Comparison of ENCODE assay signal across 16 mouse cellular contexts in the genomic region with DNA sequence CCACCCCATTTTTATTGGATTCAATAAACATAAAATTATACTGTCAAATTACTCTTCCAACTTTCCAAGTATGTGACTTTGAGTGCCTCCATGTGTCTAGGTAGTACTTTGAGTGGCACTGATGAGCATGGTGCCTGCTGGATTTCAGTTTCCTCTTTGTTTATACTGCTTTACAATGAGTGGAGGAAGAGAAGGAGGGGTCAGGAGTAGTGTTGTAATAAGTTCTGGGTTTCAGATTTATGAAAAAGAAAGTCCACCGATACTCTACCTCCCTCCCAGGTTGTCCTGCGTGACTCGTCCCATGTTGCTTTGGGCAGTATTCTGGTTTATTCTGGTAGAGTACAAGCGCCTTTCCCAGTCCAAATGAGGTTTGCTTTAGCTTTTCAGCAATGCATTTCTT. TPM values are rescaled to one million over a fixed set of nuclear protein-coding genes. Genes with fewer than 3 reads are reported as not detected.
A peak's percentile ranks its signal among the peaks of the same experiment; 100 is the strongest.
DNase-seq lines count a peak whose midpoint lies in the region; ATAC-seq and TF ChIP-seq lines count a peak whose summit lies in the region.
"Had no signal": no experiment of that assay in that cellular context is flagged by ENCODE, and none has a peak within 500 bp of the region (broad histone marks: within the 10 kb centered on the region; RNA-seq: fewer than 3 reads in every experiment).

No protein-coding gene starts in this region.

- H3K9ac ChIP-seq in forebrain, embryonic 13.5 days: no peak overlapping the region
- H3K9ac ChIP-seq in forebrain, embryonic 14.5 days (ENCODE audit: low read length): no peak overlapping the region
- H3K9ac ChIP-seq: forebrain, postnatal 0 days had no signal

- H3K4me2 ChIP-seq in forebrain, embryonic 13.5 days: no peak overlapping the region
- no peak overlapping the region for H3K4me2 ChIP-seq in forebrain, embryonic 14.5 days (ENCODE audit: low read length)

- no peaks in the 10 kb centered on the region for H3K27me3 ChIP-seq in forebrain, embryonic 13.5 days
- no peaks in the 10 kb centered on the region for H3K27me3 ChIP-seq in forebrain, embryonic 14.5 days (replicated peaks; ENCODE audit: control insufficient read depth, insufficient read depth, low read length)

- H3K79me2 ChIP-seq in macrophage (ENCODE audit: inconsistent target): peaks cover 87% of the 10 kb centered on the region

- DNase-seq in forebrain, embryonic 14.5 days (ENCODE audit: low spot score): no peak
- no peak for DNase-seq in lung, adult 2 months
- no peak for DNase-seq in lung, postnatal 4 days
- DNase-seq in layer of hippocampus, adult 9-10 months (ENCODE audit: low spot score): no peak
- no peak for DNase-seq in thymus, postnatal 10 days (ENCODE audit: low spot score in 2 of 2)
- DNase-seq: cerebellum, adult 8-10 months; heart, postnatal 10 days; kidney, postnatal 36 days; layer of hippocampus, postnatal 36 days; left cerebral cortex, postnatal 4 days; right cerebral cortex, adult 18-20 months had no signal

- H3K4me1 ChIP-seq in forebrain, embryonic 13.5 days: peaks cover 17% of the 10 kb centered on the region
- peaks cover 5% of the 10 kb centered on the region for H3K4me1 ChIP-seq in forebrain, embryonic 14.5 days (ENCODE audit: control insufficient read depth, insufficient read depth, low read length)
- peaks cover 5% of the 10 kb centered on the region for H3K4me1 ChIP-seq in lung, adult 2 months (ENCODE audit: control insufficient read depth, insufficient read depth, low read length)

- 93% methylated on average over 4 of the region's 4 CpGs for WGBS in forebrain, embryonic 13.5 days
- 84% methylated on average over 4 of the region's 4 CpGs for WGBS in forebrain, embryonic 14.5 days
- 27% methylated on average over 4 of the region's 4 CpGs for WGBS in lung, adult 2 months
- WGBS in macrophage (ENCODE audit: missing documents): 9% methylated on average over 4 of the region's 4 CpGs

- H3K36me3 ChIP-seq in forebrain, embryonic 13.5 days (ENCODE audit: poor library complexity, severe bottlenecking): no peaks in the 10 kb centered on the region
- no peaks in the 10 kb centered on the region for H3K36me3 ChIP-seq in forebrain, embryonic 14.5 days (ENCODE audit: control insufficient read depth, insufficient read depth, low read length)
- no peaks in the 10 kb centered on the region for H3K36me3 ChIP-seq in macrophage (ENCODE audit: inconsistent target)

- TF ChIP-seq CTCF in lung, adult 2 months (IDR thresholded peaks at IDR 0.05; ENCODE audit: insufficient read depth, low read length): no peak

- ATAC-seq in forebrain, embryonic 13.5 days: peak; percentile 37; the same call in 1 of the 2 replicates
- ATAC-seq in forebrain, embryonic 14.5 days: no peak
- ATAC-seq in common myeloid progenitor, adult 5-6 weeks (replicated peaks; ENCODE audit: low read depth, poor library complexity, severe bottlenecking): peak; percentile 58

- no peak for TF ChIP-seq POLR2A in lung, adult 2 months (IDR thresholded peaks at IDR 0.05; ENCODE audit: borderline replicate concordance, extremely low read depth, low read depth, low read length)

- H3K9me3 ChIP-seq in forebrain, embryonic 13.5 days (replicated peaks): no peaks in the 10 kb centered on the region
- no peaks in the 10 kb centered on the region for H3K9me3 ChIP-seq in forebrain, embryonic 14.5 days (replicated peaks; ENCODE audit: control insufficient read depth, low read length)

- no peak overlapping the region for H3K27ac ChIP-seq in forebrain, embryonic 13.5 days
- no peak overlapping the region for H3K27ac ChIP-seq in forebrain, embryonic 14.5 days (ENCODE audit: low read depth, low read length)
- H3K27ac ChIP-seq in macrophage: peak overlapping the region; percentile 87

- H3K4me3 ChIP-seq in forebrain, embryonic 13.5 days: no peak overlapping the region
- H3K4me3 ChIP-seq in forebrain, embryonic 14.5 days (ENCODE audit: low read depth, low read length): no peak overlapping the region
- peak overlapping the region; percentile 11 for H3K4me3 ChIP-seq in lung, adult 2 months (replicated peaks; ENCODE audit: extremely low read depth, low read depth, low read length)
- peak overlapping the region; percentile 41; the same call in 1 of the 2 replicates for H3K4me3 ChIP-seq in macrophage (ENCODE audit: inconsistent target)
- H3K4me3 ChIP-seq: myocyte had no signal

RNA-seq across cellular contexts. Expression of a gene that starts 22.7 kb away (rescaled TPM):
- 29.9 and 32.5 TPM in 2 replicates for polyA plus RNA-seq in forebrain, embryonic 13.5 days (2015; fragmentation: Nextera tagmentation; extraction: Ambion mirVana)
- 24.2 and 30.4 TPM in 2 replicates for polyA plus RNA-seq in forebrain, embryonic 14.5 days (2014; fragmentation: Nextera tagmentation; extraction: Ambion mirVana)
- polyA plus RNA-seq in lung, adult 2 months (2012; rRNA removed): 21.2 and 29.2 TPM in 2 replicates
- total RNA-seq in common myeloid progenitor, adult 5-6 weeks (2017): 103 and 133 TPM in 2 replicates
- total RNA-seq in macrophage (2018; cell fraction: chromatin; rRNA removed): 100 to 1,000 TPM; 142 to 277 (median 184) TPM
- 100 to 1,000 TPM; 101 to 144 (median 115) TPM for total RNA-seq in macrophage (2018; cell fraction: cytosol; rRNA removed)
- 100 to 1,000 TPM in 20 of 26 experiments, 10 to 100 TPM in 6; 88.8 to 199 (median 110) TPM for total RNA-seq in macrophage (2018; cell fraction: nucleus; rRNA removed)
- polyA plus RNA-seq in macrophage (2018): 86.0 to 169 TPM (median 89.4 TPM) in 3 replicates

Comparison
In these comparisons a context has a peak if more than half of its experiments do, and no peak if none do; other contexts are left out.
1. H3K4me3 ChIP-seq: peak in lung, adult 2 months (single experiment) and macrophage (single experiment); none in forebrain, embryonic 13.5 days (single experiment) and forebrain, embryonic 14.5 days (single experiment).